Mouse (Mus musculus): Measurements from ENCODE around the gene Lrmda. TPM values are rescaled to one million over a fixed set of nuclear protein-coding genes. Genes with fewer than 3 reads are reported as not detected.

The Lrmda gene
- polyA plus RNA-seq, 1 experiment from 2014 or later, result 0.23 TPM

DNA sequence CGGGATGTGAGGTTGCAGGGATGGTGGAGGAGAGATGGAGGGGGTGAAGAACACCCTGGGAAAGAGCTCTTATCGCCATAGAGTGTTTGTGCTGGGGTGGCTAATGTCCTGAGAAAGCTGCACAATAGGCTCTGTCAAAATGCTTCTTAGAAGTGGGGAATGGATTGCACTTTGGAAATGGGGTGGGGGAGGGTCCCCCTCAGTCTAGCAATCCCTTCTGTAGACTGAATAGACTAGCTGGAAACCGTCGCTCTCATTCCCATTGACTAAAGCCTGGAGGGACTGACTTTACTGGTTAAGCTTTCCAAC is 527.1 kb downstream of the Lrmda start:
- 63% methylated on average over 4 of the region's 4 CpGs for WGBS (ENCODE audit: insufficient replicate concordance)
- Histone ChIP-seq H3K9ac (no peak overlapping the region), H3K9me3 (replicated peaks) (no peaks in the 10 kb centered on the region), H3K4me2 (no peak overlapping the region), H3K27ac (no peak overlapping the region), H3K36me3 (no peaks in the 10 kb centered on the region), H3K4me1 (no peaks in the 10 kb centered on the region), H3K4me3 (no peak overlapping the region), H3K27me3 (replicated peaks) (peaks cover 7% of the 10 kb centered on the region; the same call in 1 of the 2 replicates)
- no peak for ATAC-seq

DNA sequence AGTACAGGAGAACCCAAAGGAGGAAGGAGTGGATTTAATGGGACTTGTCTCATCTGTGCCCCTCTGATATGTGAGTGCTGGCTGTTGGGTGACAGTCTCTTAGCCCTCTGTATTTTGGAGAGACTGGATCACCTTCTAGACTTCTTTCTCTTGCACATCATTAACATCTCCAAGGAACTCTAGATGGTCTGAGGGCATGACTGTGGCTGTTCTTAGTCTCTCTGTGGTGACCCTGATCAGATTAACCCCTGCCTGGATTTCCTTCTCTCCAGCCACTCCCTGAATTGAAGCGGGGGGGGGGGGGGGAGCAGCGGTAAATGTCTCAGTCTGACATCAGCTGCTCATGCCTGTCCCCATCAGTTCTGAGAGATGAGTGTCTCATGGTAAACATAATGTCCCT is 528.8 kb downstream of the Lrmda start:
- H3K36me3 ChIP-seq, result no peaks in the 10 kb centered on the region
- H3K9me3 ChIP-seq (replicated peaks), result no peaks in the 10 kb centered on the region
- H3K4me3 ChIP-seq, result no peak overlapping the region
- H3K27me3 ChIP-seq (replicated peaks), result peaks cover 7% of the 10 kb centered on the region; the same call in 1 of the 2 replicates
- H3K4me2 ChIP-seq, result no peak overlapping the region
- no peak for ATAC-seq
- no peaks in the 10 kb centered on the region for H3K4me1 ChIP-seq
- 34% methylated on average over 2 of the region's 2 CpGs for WGBS (ENCODE audit: insufficient replicate concordance)
- no peak overlapping the region for H3K27ac ChIP-seq
- H3K9ac ChIP-seq, result no peak overlapping the region

DNA sequence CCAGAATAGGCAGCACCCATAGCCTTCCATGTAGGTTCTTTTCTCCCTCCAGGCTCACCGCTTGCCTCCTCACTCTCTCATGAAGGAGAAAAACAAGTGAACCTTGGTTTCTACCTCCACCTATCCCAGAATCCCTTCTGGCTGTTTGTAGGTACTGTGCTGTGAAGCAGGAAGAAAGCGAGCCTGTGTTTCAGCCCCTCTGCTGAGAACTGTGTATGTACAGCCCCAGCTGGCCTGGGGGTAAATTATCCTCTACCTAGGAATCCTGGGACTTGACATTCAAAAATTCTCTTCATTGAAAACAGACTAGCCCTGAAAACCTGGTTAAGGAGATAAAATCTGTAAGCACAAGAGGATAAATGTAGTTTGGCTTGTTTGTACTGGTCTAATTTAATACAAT is 529.7 kb downstream of the Lrmda start:
- Histone ChIP-seq H3K4me3 (no peak overlapping the region), H3K4me2 (no peak overlapping the region), H3K9me3 (replicated peaks) (no peaks in the 10 kb centered on the region), H3K27ac (no peak overlapping the region), H3K4me1 (no peaks in the 10 kb centered on the region), H3K36me3 (no peaks in the 10 kb centered on the region), H3K9ac (no peak overlapping the region), H3K27me3 (replicated peaks) (peaks cover 7% of the 10 kb centered on the region; the same call in 1 of the 2 replicates)
- no peak for ATAC-seq
- WGBS (ENCODE audit: insufficient replicate concordance), result 70% methylated on average over 2 of the region's 2 CpGs

DNA sequence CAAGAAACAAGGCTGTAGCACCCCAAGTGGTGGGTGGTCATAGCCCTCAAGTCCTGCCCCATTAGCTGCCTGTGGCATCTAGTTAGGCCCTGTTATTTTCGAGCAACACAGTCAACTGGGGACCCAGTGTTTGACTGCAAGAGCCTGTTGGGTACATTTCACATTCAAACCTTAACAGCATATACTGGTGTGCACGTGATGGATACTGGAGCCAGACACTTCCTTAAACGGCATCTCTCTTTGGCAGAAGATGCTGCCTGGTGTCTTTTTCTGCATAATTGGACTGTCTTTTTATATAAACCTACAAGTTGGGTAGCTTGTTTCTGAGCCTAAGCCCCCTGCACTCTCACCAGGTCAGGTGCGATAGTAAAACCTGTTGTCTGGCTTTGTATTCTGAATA is 532.8 kb downstream of the Lrmda start:
- Histone ChIP-seq H3K9me3 (replicated peaks) (no peaks in the 10 kb centered on the region), H3K4me3 (no peak overlapping the region), H3K27ac (no peak overlapping the region), H3K9ac (no peak overlapping the region), H3K27me3 (replicated peaks) (no peaks in the 10 kb centered on the region), H3K4me2 (no peak overlapping the region), H3K4me1 (no peaks in the 10 kb centered on the region), H3K36me3 (no peaks in the 10 kb centered on the region)
- 64% methylated on average over 4 of the region's 4 CpGs for WGBS (ENCODE audit: insufficient replicate concordance)
- no peak for ATAC-seq

DNA sequence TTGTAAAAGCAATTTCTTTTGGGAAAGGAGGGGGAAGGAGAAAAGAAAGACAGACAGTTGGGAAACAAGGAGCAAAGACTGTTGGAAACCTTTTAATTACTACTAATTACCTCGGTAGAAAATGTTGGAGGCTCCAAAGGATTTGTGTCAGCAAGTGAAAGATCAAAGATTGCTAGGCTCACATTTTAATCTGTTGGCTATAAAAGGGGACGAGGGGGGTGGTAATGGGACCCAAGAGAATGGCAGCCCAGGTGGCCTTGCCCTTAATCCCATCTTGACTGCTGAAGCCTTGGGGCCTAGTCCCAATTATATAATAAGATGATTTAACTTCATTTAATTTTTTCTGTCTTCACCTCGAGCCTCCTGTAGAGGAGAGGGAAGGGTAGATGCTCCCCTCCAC is 533.3 kb downstream of the Lrmda start:
- H3K9me3 ChIP-seq (replicated peaks), result no peaks in the 10 kb centered on the region
- WGBS (ENCODE audit: insufficient replicate concordance), result 43% methylated on average over 3 of the region's 3 CpGs
- no peak for ATAC-seq

DNA sequence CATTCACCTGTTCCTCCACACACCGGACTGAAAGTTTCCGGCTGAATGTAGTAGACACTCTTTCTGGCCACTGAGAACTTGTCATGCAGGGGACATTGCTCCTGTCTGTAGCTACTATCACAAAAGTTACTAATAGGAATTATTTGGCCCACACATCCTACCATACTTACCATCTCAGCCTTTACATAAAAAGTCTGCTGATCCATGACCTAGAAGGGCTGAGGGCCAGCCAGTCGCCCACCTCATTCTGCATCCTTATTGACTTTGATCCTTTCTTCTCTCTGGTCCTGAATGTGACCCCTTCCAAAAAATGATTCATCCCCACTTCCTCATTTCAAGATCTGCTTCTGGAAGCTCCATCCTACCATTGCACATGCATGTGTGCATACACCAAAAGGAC is 534.2 kb downstream of the Lrmda start:
- no peak overlapping the region for H3K4me2 ChIP-seq
- no peaks in the 10 kb centered on the region for H3K9me3 ChIP-seq (replicated peaks)
- no peak overlapping the region for H3K4me3 ChIP-seq
- H3K27ac ChIP-seq, result no peak overlapping the region
- no peaks in the 10 kb centered on the region for H3K36me3 ChIP-seq
- H3K9ac ChIP-seq, result no peak overlapping the region
- no peak for ATAC-seq
- H3K4me1 ChIP-seq, result no peaks in the 10 kb centered on the region
- 77% methylated on average over 3 of the region's 3 CpGs for WGBS (ENCODE audit: insufficient replicate concordance)
- no peaks in the 10 kb centered on the region for H3K27me3 ChIP-seq (replicated peaks)

More for the DNA sequence above, 533.3 kb downstream of the Lrmda start:
- Histone ChIP-seq H3K9ac (no peak overlapping the region), H3K27me3 (replicated peaks) (no peaks in the 10 kb centered on the region), H3K4me2 (no peak overlapping the region), H3K36me3 (no peaks in the 10 kb centered on the region), H3K4me1 (no peaks in the 10 kb centered on the region), H3K27ac (no peak overlapping the region), H3K4me3 (no peak overlapping the region)

DNA sequence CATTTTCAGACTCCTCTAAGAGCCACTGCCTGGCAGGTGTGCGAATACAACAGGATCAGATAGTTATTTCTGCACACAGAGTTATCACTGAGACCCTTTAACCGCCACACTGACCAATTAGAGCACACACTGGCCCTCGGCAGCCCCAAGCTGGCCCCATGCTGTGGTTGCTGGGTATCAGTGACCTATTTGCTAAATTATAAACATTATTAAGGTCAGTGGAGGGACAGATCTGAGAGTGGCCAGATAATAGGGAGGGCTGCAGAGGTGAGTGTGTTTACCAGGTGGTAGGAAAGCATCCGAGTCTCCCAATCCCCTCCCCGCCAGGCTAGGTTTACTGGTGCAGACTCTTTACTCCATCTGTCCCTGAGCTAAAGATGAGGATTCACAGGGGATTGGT is 553.0 kb downstream of the Lrmda start:
- Histone ChIP-seq H3K27me3 (replicated peaks) (no peaks in the 10 kb centered on the region), H3K4me2 (no peak overlapping the region), H3K9ac (no peak overlapping the region), H3K4me1 (no peaks in the 10 kb centered on the region), H3K9me3 (replicated peaks) (no peaks in the 10 kb centered on the region), H3K27ac (no peak overlapping the region), H3K36me3 (no peaks in the 10 kb centered on the region), H3K4me3 (no peak overlapping the region)
- no peak for ATAC-seq
- 62% methylated on average over 5 of the region's 5 CpGs for WGBS (ENCODE audit: insufficient replicate concordance)

DNA sequence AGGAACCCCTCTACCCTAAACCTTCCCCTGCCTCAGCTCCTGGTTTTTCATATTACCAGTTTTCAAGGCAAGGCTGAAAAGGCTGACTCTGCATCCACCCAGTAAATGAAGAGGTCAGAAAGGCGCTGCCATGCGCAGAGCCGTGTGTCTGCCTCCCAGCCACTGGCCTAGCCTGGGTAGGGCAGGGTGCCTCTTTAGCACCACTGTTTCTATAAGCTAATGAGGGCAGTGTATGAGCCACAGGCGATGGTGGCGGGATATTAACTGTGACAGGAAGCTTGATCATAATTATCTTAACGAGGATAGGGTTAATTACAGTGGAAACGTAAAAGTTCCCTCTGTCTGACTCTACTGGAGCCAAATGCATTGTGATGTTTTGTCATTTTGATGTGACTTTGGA is 554.1 kb downstream of the Lrmda start:
- no peak overlapping the region for H3K4me2 ChIP-seq
- no peak overlapping the region for H3K9ac ChIP-seq
- H3K36me3 ChIP-seq, result no peaks in the 10 kb centered on the region
- no peaks in the 10 kb centered on the region for H3K9me3 ChIP-seq (replicated peaks)
- H3K4me1 ChIP-seq, result no peaks in the 10 kb centered on the region
- WGBS (ENCODE audit: insufficient replicate concordance), result 79% methylated on average over 7 of the region's 7 CpGs
- H3K4me3 ChIP-seq, result no peak overlapping the region
- H3K27ac ChIP-seq, result no peak overlapping the region
- ATAC-seq, result no peak
- H3K27me3 ChIP-seq (replicated peaks), result no peaks in the 10 kb centered on the region

DNA sequence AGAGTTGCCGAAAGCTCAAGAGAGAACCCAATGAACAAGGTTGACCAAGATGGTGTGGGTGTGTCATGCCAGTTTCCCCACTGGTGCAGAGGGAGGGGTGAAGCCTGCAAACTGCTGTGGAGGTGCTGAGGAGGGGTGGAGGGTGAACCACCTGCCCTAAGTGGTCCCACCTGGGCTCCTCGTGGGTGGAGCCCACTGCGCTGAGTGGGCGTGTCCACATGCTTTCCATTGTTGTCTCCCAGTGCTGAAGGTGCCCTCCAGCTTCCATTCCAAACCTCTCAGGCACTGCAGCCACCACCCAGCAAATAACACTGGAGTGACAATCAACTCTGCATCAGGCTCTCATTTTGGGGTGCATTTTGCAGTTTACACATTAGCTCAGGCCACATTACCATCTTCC is 554.5 kb downstream of the Lrmda start:
- no peak overlapping the region for H3K4me2 ChIP-seq
- no peaks in the 10 kb centered on the region for H3K9me3 ChIP-seq (replicated peaks)
- no peak overlapping the region for H3K27ac ChIP-seq
- WGBS (ENCODE audit: insufficient replicate concordance), result 72% methylated on average over 4 of the region's 4 CpGs
- no peak overlapping the region for H3K9ac ChIP-seq
- ATAC-seq, result no peak
- H3K27me3 ChIP-seq (replicated peaks), result no peaks in the 10 kb centered on the region
- no peaks in the 10 kb centered on the region for H3K36me3 ChIP-seq
- H3K4me1 ChIP-seq, result no peaks in the 10 kb centered on the region
- H3K4me3 ChIP-seq, result no peak overlapping the region

DNA sequence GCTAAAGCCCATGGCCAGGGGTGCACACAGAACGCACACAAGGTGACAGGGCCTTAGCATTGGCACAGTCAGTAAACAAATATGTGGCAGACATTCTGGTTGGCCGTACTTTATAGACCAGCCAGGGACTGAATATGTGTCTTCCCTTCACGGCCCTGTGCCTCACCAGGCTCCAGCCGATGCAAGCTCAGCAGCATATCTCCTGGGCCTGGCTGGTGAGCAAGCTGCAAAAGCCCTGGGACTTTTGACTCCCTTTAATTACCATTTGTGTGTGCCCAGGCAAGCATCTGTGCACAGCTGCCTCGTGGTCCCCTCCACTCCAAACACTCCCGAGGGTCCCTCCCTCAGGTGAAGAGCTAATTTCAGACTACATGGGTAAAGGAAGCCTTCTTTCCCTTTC is 556.9 kb downstream of the Lrmda start:
- WGBS (ENCODE audit: insufficient replicate concordance), result 61% methylated on average over 6 of the region's 6 CpGs
- H3K27ac ChIP-seq, result no peak overlapping the region
- no peaks in the 10 kb centered on the region for H3K4me1 ChIP-seq
- no peak overlapping the region for H3K4me2 ChIP-seq
- no peak overlapping the region for H3K4me3 ChIP-seq
- no peak overlapping the region for H3K9ac ChIP-seq
- no peaks in the 10 kb centered on the region for H3K9me3 ChIP-seq (replicated peaks)
- no peaks in the 10 kb centered on the region for H3K36me3 ChIP-seq
- ATAC-seq, result no peak
- no peaks in the 10 kb centered on the region for H3K27me3 ChIP-seq (replicated peaks)

DNA sequence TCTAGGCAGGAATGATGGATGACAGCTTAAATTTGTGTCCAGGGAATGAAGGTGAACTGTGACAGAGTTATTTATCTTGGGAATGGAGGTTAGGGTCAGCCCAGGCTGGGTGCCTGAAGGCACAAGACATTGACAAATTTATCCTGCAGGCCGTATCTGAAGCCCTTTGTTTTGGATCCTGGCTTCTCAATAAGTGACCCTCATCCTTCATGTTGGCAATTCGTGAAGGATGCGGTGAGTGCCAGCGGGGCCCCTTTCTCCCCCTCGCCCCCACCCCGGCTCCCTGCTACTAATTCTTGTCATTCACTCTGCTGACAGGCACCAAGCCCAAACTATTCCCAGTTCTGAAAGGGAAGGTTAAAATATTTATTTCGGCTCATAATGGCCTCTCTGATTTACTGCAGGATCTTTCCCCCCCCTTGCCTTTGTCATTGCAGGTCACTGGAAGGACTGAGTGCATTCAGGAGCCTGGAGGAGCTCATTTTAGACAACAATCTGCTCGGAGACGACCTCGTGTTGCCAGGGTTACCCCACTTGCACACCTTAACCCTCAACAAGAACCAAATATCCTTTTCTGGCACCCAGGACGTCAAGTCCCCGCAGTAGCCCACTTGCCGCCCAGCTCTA is 558.0 kb downstream of the Lrmda start:
- WGBS (ENCODE audit: insufficient replicate concordance), result 58% methylated on average over 13 of the region's 13 CpGs

DNA sequence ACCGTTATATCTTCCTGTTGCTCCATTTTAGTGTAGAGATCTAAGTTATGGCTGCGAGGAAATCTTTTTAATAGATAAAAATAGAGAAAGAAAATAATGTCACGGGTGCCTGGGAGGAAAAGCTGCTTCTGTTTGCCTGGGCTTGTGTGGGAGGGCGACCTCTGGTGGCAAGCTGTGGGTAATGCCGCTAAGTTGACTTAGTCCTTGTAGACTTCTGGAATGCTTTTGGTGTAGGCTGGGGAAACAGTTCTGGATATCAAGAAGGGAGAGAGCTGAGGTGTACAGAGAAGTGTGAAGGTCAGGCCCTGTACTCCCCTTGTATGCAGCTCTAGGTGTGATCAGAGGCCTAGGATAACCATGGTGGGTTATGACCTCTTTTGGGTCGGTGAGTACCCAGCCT is 558.7 kb downstream of the Lrmda start:
- Histone ChIP-seq H3K4me1 (no peaks in the 10 kb centered on the region), H3K36me3 (no peaks in the 10 kb centered on the region), H3K9ac (no peak overlapping the region), H3K4me3 (no peak overlapping the region), H3K27ac (no peak overlapping the region), H3K27me3 (replicated peaks) (no peaks in the 10 kb centered on the region), H3K9me3 (replicated peaks) (no peaks in the 10 kb centered on the region), H3K4me2 (no peak overlapping the region)
- 13% methylated on average over 6 of the region's 6 CpGs for WGBS (ENCODE audit: insufficient replicate concordance)
- no peak for ATAC-seq

More for the DNA sequence above, 558.0 kb downstream of the Lrmda start:
- H3K4me1 ChIP-seq, result no peaks in the 10 kb centered on the region
- ATAC-seq, result no peak
- H3K9me3 ChIP-seq (replicated peaks), result no peaks in the 10 kb centered on the region
- H3K36me3 ChIP-seq, result no peaks in the 10 kb centered on the region
- no peak overlapping the region for H3K4me2 ChIP-seq
- no peak overlapping the region for H3K27ac ChIP-seq
- H3K27me3 ChIP-seq (replicated peaks), result no peaks in the 10 kb centered on the region
- no peak overlapping the region for H3K4me3 ChIP-seq
- no peak overlapping the region for H3K9ac ChIP-seq

DNA sequence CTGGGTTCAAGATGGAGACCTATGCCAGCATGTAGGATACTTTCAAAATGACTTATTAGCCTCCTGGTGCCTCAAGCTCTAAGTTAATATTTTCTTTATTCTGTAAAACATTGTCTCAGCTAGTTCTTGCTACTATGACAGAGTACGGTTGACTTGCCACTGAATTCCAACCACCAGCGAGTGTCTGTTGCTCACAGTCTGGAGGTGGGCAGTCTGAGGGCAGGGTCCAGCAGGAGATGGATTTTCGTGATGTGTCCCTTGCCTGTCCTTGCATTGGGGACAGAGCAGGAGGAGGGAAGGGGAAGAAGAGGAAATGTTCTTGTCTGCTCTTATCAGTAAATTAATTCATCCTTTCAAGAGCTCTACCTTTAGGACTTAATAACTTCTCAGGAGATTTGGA is 559.5 kb downstream of the Lrmda start:
- H3K9me3 ChIP-seq (replicated peaks), result no peaks in the 10 kb centered on the region
- H3K36me3 ChIP-seq, result no peaks in the 10 kb centered on the region
- no peak overlapping the region for H3K4me2 ChIP-seq
- H3K27ac ChIP-seq, result no peak overlapping the region
- no peak for ATAC-seq
- no peaks in the 10 kb centered on the region for H3K4me1 ChIP-seq
- H3K9ac ChIP-seq, result no peak overlapping the region
- WGBS (ENCODE audit: insufficient replicate concordance), result 71% methylated on average over 3 of the region's 3 CpGs
- H3K27me3 ChIP-seq (replicated peaks), result no peaks in the 10 kb centered on the region
- no peak overlapping the region for H3K4me3 ChIP-seq
